Mouse (Mus musculus) heart, adult 2 months (tissue): ENCODE data around the gene Tmem52. TPM values are rescaled to one million over a fixed set of nuclear protein-coding genes. Genes with fewer than 3 reads are reported as not detected.

Experiments used
- DNase-seq, 2 experiments: peaks; one replicate each; pipeline ENCODE4 v3.0.0; 2021
- H3K27ac ChIP-seq: fragments of 200-600 bp; 2 replicates; pipeline ENCODE4 v1.8.1; 2022
- H3K27me3 ChIP-seq: fragments of 200-500 bp; 2 replicates; pipeline ENCODE4 v1.6.1; 2012; ENCODE audit warnings: mild to moderate bottlenecking, low read length, inconsistent platforms, mixed read lengths; ENCODE audit not compliant: control insufficient read depth, insufficient read depth
- H3K36me3 ChIP-seq: fragments of 200-500 bp; 2 replicates; pipeline ENCODE4 v1.6.1; 2012; ENCODE audit warnings: low read length, inconsistent platforms; ENCODE audit not compliant: control insufficient read depth, insufficient read depth
- H3K4me1 ChIP-seq: fragments of 200-500 bp; 2 replicates; pipeline ENCODE4 v1.6.1; 2011; ENCODE audit warnings: low read length; ENCODE audit not compliant: control insufficient read depth, insufficient read depth
- H3K4me3 ChIP-seq: fragments of 200-600 bp; 2 replicates; pipeline ENCODE4 v1.8.1; 2022
- H3K79me2 ChIP-seq: fragments of 200-500 bp; replicated peaks from 2 replicates; pipeline ENCODE4 v1.6.1; 2012; ENCODE audit warnings: mild to moderate bottlenecking, inconsistent platforms, low read length, moderate library complexity, mixed read lengths; ENCODE audit not compliant: control insufficient read depth, insufficient read depth
- H3K9ac ChIP-seq: fragments of 200-500 bp; 2 replicates; pipeline ENCODE4 v1.6.1; 2012; ENCODE audit warnings: low read depth, mild to moderate bottlenecking, control low read depth, inconsistent platforms, low read length, mixed read lengths
- CTCF ChIP-seq: fragments of 200-600 bp; IDR thresholded peaks from 2 replicates; pipeline ENCODE4 v1.8.1; 2022; ENCODE audit warnings: antibody characterized with exemption, mild to moderate bottlenecking, moderate library complexity
- EP300 ChIP-seq: fragments of 200-500 bp; IDR thresholded peaks from 2 replicates; pipeline ENCODE4 v1.6.1; 2011; ENCODE audit warnings: low read depth, low read length, control low read depth; ENCODE audit not compliant: insufficient read depth
- POLR2A ChIP-seq: fragments of 200-500 bp; IDR thresholded peaks from 2 replicates; pipeline ENCODE4 v1.6.1; 2011; ENCODE audit warnings: mild to moderate bottlenecking, low read depth, low read length, control low read depth; ENCODE audit not compliant: insufficient read depth
- WGBS: fragments of 180-500 bp; shearing (Covaris S2); methylation state at CpG from one replicate; pipeline ENCODE4 v1.1.7; 2018; 5-methylcytosine and 5-hydroxymethylcytosine counted together
- intact Hi-C: fragments of 180-260 bp; cut with DNase I; formaldehyde crosslinking; loops from one replicate; pipeline ENCODE4 v1.15.1; 2025
- polyA plus RNA-seq: library from polyadenylated mRNA; depleted of rRNA; stranded (reverse); fragments of >200 nt; gene quantifications from 2 replicates; pipeline ENCODE4 v1.2.3, GENCODE M21; 2012
- total RNA-seq, 2 experiments: library from RNA; stranded (reverse); gene quantifications; 2 replicates each; pipeline ENCODE4 v1.2.3; 2021

Tmem52 gene
- total and polyA plus RNA-seq, 3 experiments: 4.8 to 11.2 (median 7.0) TPM

DNA sequence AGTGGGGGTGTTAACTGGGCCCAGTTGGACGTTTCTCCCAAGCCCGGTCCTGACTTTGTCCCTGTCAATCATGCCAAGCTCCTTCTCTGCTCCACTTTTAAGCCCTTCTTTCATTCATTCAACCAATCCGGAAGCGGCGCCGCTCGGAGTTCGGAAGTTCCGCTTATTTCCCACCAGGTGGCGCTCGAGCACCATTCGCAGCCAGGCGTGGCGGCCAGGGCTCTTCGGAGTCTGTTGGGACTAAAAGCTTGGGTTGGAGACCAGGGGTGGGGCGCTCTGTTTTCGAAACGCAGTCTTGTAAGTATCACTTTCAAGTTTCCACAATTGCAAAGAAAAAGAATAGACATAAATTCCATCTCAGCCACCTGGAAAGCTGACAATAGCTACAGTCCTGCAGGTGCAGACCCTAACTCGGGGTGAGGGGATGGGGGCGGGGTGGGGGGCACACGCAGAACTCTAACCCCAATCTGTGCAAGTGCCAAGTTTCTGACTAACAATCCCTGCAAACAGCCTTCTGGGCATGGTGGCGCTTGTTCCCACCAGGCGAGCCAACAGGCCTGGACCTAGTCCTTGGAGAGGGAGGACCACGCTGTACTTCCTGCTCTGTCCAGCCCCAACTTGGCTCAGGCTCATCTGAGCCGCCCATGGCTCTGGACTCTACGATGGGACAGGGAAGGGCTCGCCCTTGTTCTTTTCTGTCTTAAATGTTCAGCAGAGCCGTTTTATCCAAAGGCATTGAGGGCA lies 12.6 kb downstream of the Tmem52 start:
- 10% methylated on average over 28 of the region's 28 CpGs for WGBS
- intact Hi-C loops: loop anchor here (1.0 to 5.0 kb wide), 5 partner anchors 36 to 301 kb away; partner anchors contain the start of gene Ssu72
- peaks cover 8% of the 10 kb centered on the region for H3K4me1 ChIP-seq
- H3K27ac ChIP-seq: peak overlapping the region; percentile 78
- no peaks in the 10 kb centered on the region for H3K27me3 ChIP-seq
- H3K4me3 ChIP-seq: peak overlapping the region; percentile 41; the same call in 1 of the 2 replicates
- no peaks in the 10 kb centered on the region for H3K36me3 ChIP-seq
- H3K9ac ChIP-seq: peak overlapping the region; percentile 51
- TF ChIP-seq EP300 (peak; percentile 80; the same call in 1 of the 2 replicates), POLR2A (peak; percentile 77), CTCF (no peak; the same call in 1 of the 2 replicates)
- DNase-seq: peak; percentile 83 to 86
- no peaks in the 10 kb centered on the region for H3K79me2 ChIP-seq

DNA sequence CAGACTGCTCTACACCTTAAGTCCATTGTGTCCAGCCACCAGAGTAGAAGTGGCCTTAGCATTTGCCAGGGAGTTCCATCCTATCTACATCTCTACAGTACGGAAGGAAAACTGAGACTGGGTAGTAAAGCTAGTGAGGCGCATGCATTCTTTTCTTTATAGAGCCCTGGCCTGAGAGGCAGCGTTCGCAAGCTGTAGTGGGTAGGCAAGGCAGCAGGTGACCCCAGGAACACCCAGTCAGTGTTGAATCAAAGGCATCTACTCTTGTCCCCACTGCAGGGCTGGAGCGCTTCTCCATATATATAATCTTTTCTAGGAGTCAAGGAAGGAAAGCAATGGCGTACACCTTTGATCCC lies 13.2 kb downstream of the Tmem52 start:
- Histone ChIP-seq H3K27ac (peak overlapping the region; percentile 78), H3K79me2 (no peaks in the 10 kb centered on the region), H3K27me3 (no peaks in the 10 kb centered on the region), H3K36me3 (no peaks in the 10 kb centered on the region), H3K4me1 (peaks cover 11% of the 10 kb centered on the region), H3K4me3 (peak overlapping the region; percentile 41; the same call in 1 of the 2 replicates), H3K9ac (peak overlapping the region; percentile 51)
- DNase-seq: no peak
- intact Hi-C loops: loop anchor here (2.0 to 5.0 kb wide), 3 partner anchors 35 to 301 kb away; partner anchors contain the start of gene Ssu72
- 77% methylated on average over 6 of the region's 6 CpGs for WGBS
- TF ChIP-seq POLR2A: no peak

DNA sequence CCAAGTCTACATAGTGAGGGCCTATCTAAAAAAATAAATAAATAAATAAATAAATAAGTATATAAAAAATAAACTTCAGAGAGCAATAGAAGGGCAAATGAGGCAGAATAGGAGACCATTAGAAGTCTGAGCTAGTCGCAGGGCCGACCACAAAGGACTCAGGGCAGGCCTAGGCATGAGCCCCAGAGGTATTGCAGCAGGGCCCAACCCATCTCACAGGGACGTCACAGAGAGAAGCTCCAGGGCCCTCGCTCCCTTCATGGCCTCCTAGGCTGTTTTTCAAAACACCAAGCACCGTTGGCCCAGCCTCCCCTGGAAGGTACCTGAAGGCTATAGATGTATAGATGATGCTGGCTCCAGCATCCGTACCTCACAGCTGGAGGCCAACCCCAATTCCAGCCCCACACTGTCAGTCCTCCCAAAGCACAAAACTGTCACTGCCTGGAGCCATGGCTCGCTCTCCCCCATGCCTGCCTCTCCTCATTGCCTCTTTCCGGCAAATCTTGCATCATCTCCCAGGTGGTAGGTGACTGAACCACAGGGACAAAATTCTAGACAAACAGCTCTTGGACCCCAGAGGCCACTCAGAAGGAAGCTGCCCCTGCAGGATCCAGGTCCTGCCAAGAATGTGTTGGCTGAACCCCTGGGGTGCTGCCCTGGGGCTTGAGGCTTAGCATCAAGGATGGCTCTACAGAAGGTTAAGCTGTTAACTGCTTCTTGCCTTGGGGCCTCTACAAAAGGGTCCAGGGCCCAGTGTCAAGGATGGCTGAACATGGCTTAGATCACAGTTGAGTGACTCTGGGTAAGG lies 14.0 kb downstream of the Tmem52 start:
- Histone ChIP-seq H3K9ac (no peak overlapping the region), H3K4me3 (no peak overlapping the region), H3K4me1 (peaks cover 17% of the 10 kb centered on the region), H3K27me3 (no peaks in the 10 kb centered on the region), H3K27ac (no peak overlapping the region), H3K79me2 (no peaks in the 10 kb centered on the region), H3K36me3 (no peaks in the 10 kb centered on the region)
- intact Hi-C loops: loop anchor here (2.0 to 5.0 kb wide), 3 partner anchors 34 to 300 kb away; partner anchors contain the start of gene Ssu72
- TF ChIP-seq CTCF (no peak), POLR2A (no peak), EP300 (no peak)
- 94% methylated on average over 8 of the region's 8 CpGs for WGBS
- no peak for DNase-seq

DNA sequence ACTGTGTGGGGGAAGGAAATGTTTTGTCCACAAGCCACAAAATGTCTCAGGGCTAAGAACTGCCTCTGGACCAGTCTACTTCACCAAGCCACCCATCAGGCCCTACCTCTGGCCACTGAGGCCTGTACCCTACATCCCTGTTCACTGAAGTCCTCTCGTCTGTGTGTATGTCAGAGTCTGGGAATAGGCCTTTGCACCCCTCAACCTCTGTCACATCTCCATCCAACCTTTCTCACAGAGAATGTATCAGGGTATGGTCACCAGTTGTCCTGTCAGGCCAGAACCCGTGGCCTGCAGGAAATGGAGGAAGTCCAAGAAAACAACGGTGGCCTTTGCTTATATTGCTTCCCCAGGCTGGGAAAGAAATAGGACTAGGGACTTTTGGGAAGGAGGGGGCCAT lies 16.6 kb downstream of the Tmem52 start:
- intact Hi-C loops: loop anchor here (5.0 kb wide), 1 partner anchor 42 kb away; no protein-coding TSS in a partner anchor
- Histone ChIP-seq H3K27ac (peak overlapping the region; percentile 57), H3K9ac (no peak overlapping the region), H3K27me3 (no peaks in the 10 kb centered on the region), H3K4me1 (peaks cover 31% of the 10 kb centered on the region), H3K36me3 (no peaks in the 10 kb centered on the region), H3K4me3 (no peak overlapping the region), H3K79me2 (no peaks in the 10 kb centered on the region)
- WGBS: 42% methylated on average over 3 of the region's 3 CpGs
- no peak for DNase-seq
- no peak for TF ChIP-seq POLR2A
- TF ChIP-seq EP300: no peak
- TF ChIP-seq CTCF: no peak

DNA sequence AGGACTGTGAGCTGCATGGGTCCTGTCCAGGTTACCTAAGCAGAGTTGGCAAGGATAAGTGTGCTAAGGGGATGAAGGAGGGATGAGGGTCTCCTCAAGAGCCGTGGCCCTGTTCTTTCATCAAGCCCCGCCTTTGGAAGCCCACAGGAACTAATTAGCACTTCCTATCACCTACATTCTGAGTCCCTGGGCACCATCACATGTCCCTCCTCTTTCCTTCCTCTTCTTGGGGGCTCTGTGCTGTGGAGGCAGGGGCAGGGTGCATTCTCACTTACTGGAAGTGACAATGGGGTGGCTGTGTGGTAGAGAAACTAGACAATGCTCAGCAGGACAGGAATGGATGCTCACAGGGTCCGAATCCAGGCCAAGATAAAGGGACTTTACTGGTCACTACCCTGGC lies 18.8 kb downstream of the Tmem52 start:
- H3K9ac ChIP-seq: no peak overlapping the region
- intact Hi-C loops: loop anchor here (5.0 kb wide), 1 partner anchor 40 kb away; no protein-coding TSS in a partner anchor

More for the DNA sequence above, 18.8 kb downstream of the Tmem52 start:
- Histone ChIP-seq H3K27ac (peak overlapping the region; percentile 85), H3K4me1 (peaks cover 27% of the 10 kb centered on the region), H3K36me3 (no peaks in the 10 kb centered on the region), H3K79me2 (peaks cover 7% of the 10 kb centered on the region), H3K27me3 (no peaks in the 10 kb centered on the region), H3K4me3 (no peak overlapping the region)
- DNase-seq: peak in 1 of 2 experiments; percentile 25
- 26% methylated on average over 3 of the region's 3 CpGs for WGBS
- TF ChIP-seq POLR2A (no peak), EP300 (no peak), CTCF (no peak)
